In the genomic region with DNA sequence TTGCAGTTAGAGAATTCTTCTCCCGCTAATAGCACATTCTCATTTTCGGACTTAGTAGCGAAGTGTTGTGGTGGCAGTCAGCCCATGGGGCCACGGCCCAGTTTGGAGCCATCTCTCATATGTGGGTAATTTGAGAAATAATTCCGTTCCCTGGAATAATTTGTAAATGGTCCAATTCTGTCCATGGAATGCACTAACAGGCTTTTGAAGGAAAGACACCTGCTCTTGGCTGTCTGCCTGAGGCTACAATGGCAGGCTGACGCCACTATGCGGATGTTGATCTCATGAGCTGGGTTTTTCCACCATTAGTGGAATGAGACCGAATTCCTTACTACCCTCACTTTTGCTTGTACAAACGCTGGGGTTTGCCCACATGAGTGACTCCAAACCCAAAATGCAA, we compare ENCODE assay signal across 17 mouse cellular contexts.
DNase-seq lines count a peak whose midpoint lies in the region; ATAC-seq and TF ChIP-seq lines count a peak whose summit lies in the region.
"Had no signal": no experiment of that assay in that cellular context is flagged by ENCODE, and none has a peak within 500 bp of the region (broad histone marks: within the 10 kb centered on the region; RNA-seq: fewer than 3 reads in every experiment).

No protein-coding gene starts in this region.

- no peak for ATAC-seq in cerebellum, adult (ENCODE audit: insufficient number of reproducible peaks, low FRiP score, low TSS enrichment)
- no peak for ATAC-seq in kidney, embryonic 14.5 days (ENCODE audit: low FRiP score, low TSS enrichment)
- ATAC-seq in limb, embryonic 14.5 days (ENCODE audit: low FRiP score, low read depth) = peak; percentile 70
- no peak for ATAC-seq in activated CD4-positive, CD25-positive, alpha-beta regulatory T cell, adult 4 months
- ATAC-seq: intestine, embryonic 15.5 days had no signal

- H3K4me2 ChIP-seq in kidney, embryonic 14.5 days (replicated peaks; ENCODE audit: low read depth, low read length) = no peak overlapping the region
- H3K4me2 ChIP-seq in limb, embryonic 14.5 days (replicated peaks; ENCODE audit: low read depth, low read length, severe bottlenecking) = no peak overlapping the region
- H3K4me2 ChIP-seq: embryonic facial prominence, embryonic 12.5 days; heart, embryonic 13.5 days; hindbrain, embryonic 13.5 days; intestine, embryonic 15.5 days had no signal

- no peaks in the 10 kb centered on the region for H3K4me1 ChIP-seq in kidney, embryonic 14.5 days (ENCODE audit: control insufficient read depth, insufficient read depth, low read length)
- H3K4me1 ChIP-seq in limb, embryonic 14.5 days (ENCODE audit: control insufficient read depth, insufficient read depth, low read length) = no peaks in the 10 kb centered on the region
- H3K4me1 ChIP-seq: embryonic facial prominence, embryonic 12.5 days; heart, embryonic 13.5 days; hindbrain, embryonic 13.5 days; intestine, embryonic 15.5 days had no signal

- no peak overlapping the region for H3K4me3 ChIP-seq in kidney, embryonic 14.5 days (ENCODE audit: low read length)
- no peak overlapping the region for H3K4me3 ChIP-seq in limb, embryonic 14.5 days (replicated peaks; ENCODE audit: low read length)
- H3K4me3 ChIP-seq: embryonic facial prominence, embryonic 12.5 days; heart, embryonic 13.5 days; hindbrain, embryonic 13.5 days; intestine, embryonic 15.5 days had no signal

- H3K36me3 ChIP-seq in kidney, embryonic 14.5 days (ENCODE audit: control insufficient read depth, insufficient read depth, low read length) = no peaks in the 10 kb centered on the region
- no peaks in the 10 kb centered on the region for H3K36me3 ChIP-seq in limb, embryonic 14.5 days (ENCODE audit: control insufficient read depth, insufficient read depth, low read length)
- H3K36me3 ChIP-seq: embryonic facial prominence, embryonic 12.5 days; heart, embryonic 13.5 days; hindbrain, embryonic 13.5 days; intestine, embryonic 15.5 days had no signal

- DNase-seq in cerebellum, adult 9-10 months = peak; percentile 22
- peak; percentile 6 for DNase-seq in kidney, postnatal 14 days
- peak; percentile 30 for DNase-seq in brain, adult 2 months (ENCODE audit: low read depth, low spot score)
- peak; percentile 75 for DNase-seq in limb, embryonic 14.5 days (ENCODE audit: low spot score)
- DNase-seq in right cerebral cortex, postnatal 25 days = no peak
- DNase-seq: adrenal gland, postnatal 14 days; gastrocnemius, postnatal 10 days; heart, adult 11 months; lung, adult 18-20 months; thymus, adult 2 months had no signal

- no peak for TF ChIP-seq POLR2A in limb, embryonic 14.5 days (IDR thresholded peaks at IDR 0.05; ENCODE audit: borderline replicate concordance, extremely low read depth, insufficient read depth, insufficient read length)

- H3K27ac ChIP-seq in kidney, embryonic 14.5 days (ENCODE audit: low read depth, low read length) = no peak overlapping the region
- no peak overlapping the region for H3K27ac ChIP-seq in limb, embryonic 14.5 days (replicated peaks; ENCODE audit: low read depth, low read length)
- H3K27ac ChIP-seq: embryonic facial prominence, embryonic 12.5 days; heart, embryonic 13.5 days; hindbrain, embryonic 13.5 days; intestine, embryonic 15.5 days had no signal

- no peak overlapping the region for H3K9ac ChIP-seq in kidney, embryonic 14.5 days (ENCODE audit: low read depth, low read length)
- H3K9ac ChIP-seq in limb, embryonic 14.5 days (ENCODE audit: low read depth, low read length, severe bottlenecking) = no peak overlapping the region
- H3K9ac ChIP-seq: embryonic facial prominence, embryonic 12.5 days; heart, embryonic 13.5 days; hindbrain, embryonic 13.5 days; intestine, embryonic 15.5 days had no signal

- H3K9me3 ChIP-seq in kidney, embryonic 14.5 days (ENCODE audit: control insufficient read depth, low read length) = no peaks in the 10 kb centered on the region
- no peaks in the 10 kb centered on the region for H3K9me3 ChIP-seq in limb, embryonic 14.5 days (ENCODE audit: control insufficient read depth, low read length)
- H3K9me3 ChIP-seq: embryonic facial prominence, embryonic 12.5 days; heart, embryonic 13.5 days; hindbrain, embryonic 13.5 days; intestine, embryonic 15.5 days had no signal

- no peaks in the 10 kb centered on the region for H3K27me3 ChIP-seq in kidney, embryonic 14.5 days (ENCODE audit: control insufficient read depth, insufficient read depth, low read length)
- H3K27me3 ChIP-seq in limb, embryonic 14.5 days (ENCODE audit: control insufficient read depth, insufficient read depth, low read length) = no peaks in the 10 kb centered on the region
- H3K27me3 ChIP-seq: embryonic facial prominence, embryonic 12.5 days; heart, embryonic 13.5 days; hindbrain, embryonic 13.5 days; intestine, embryonic 15.5 days had no signal

- 91% methylated on average over 9 of the region's 9 CpGs for WGBS in kidney, embryonic 14.5 days
- WGBS in limb, embryonic 14.5 days = 59% methylated on average over 9 of the region's 9 CpGs
